Mouse (Mus musculus) intestine, embryonic 14.5 days (tissue): ENCODE measurements around the gene Aox4. TPM values are rescaled to one million over a fixed set of nuclear protein-coding genes. Genes with fewer than 3 reads are reported as not detected.

ENCODE experiments used
- ATAC-seq: fragments of 200-750 bp; cut with Nextera tagmentation; replicated peaks from 2 replicates; pipeline ENCODE4 v1.8.0; 2017; ENCODE audit warnings: low read depth, moderate number of reproducible peaks, moderate TSS enrichment, moderate library complexity; ENCODE audit not compliant: low FRiP score, low TSS enrichment
- DNase-seq: peaks from one replicate; pipeline ENCODE4 v3.0.0-alpha.2; 2018; ENCODE audit warnings: low spot score
- H3K27ac ChIP-seq: fragments of 300-500 bp; sonication (generic); 2 replicates; pipeline ENCODE4 v1.5.1; 2014; ENCODE audit warnings: low read depth, mild to moderate bottlenecking, control low read depth
- H3K27me3 ChIP-seq: fragments of 300-500 bp; sonication (generic); replicated peaks from 2 replicates; pipeline ENCODE4 v1.6.1; 2014; ENCODE audit warnings: low read length, control low read depth; ENCODE audit not compliant: control insufficient read depth, insufficient read depth
- H3K36me3 ChIP-seq: fragments of 300-500 bp; sonication (generic); 2 replicates; pipeline ENCODE4 v1.6.1; 2014; ENCODE audit warnings: low read length, control low read depth; ENCODE audit not compliant: control insufficient read depth, insufficient read depth
- H3K4me1 ChIP-seq: fragments of 300-500 bp; sonication (generic); replicated peaks from 2 replicates; pipeline ENCODE4 v1.6.1; 2014; ENCODE audit warnings: low read length, control low read depth, mixed read lengths; ENCODE audit not compliant: control insufficient read depth, insufficient read depth
- H3K4me2 ChIP-seq: fragments of 300-500 bp; sonication (generic); 2 replicates; pipeline ENCODE4 v1.6.1; 2014; ENCODE audit warnings: low read length
- H3K4me3 ChIP-seq: fragments of 300-500 bp; sonication (generic); 2 replicates; pipeline ENCODE4 v1.5.1; 2014; ENCODE audit warnings: low read depth, low read length, control low read depth, mixed read lengths
- H3K9ac ChIP-seq: fragments of 300-500 bp; sonication (generic); 2 replicates; pipeline ENCODE4 v1.6.1; 2014; ENCODE audit warnings: mild to moderate bottlenecking, low read length
- H3K9me3 ChIP-seq: fragments of 300-500 bp; sonication (generic); 2 replicates; pipeline ENCODE4 v1.6.1; 2016; ENCODE audit warnings: low read length, control low read depth; ENCODE audit not compliant: control insufficient read depth
- WGBS: fragments of 180-500 bp; shearing (Covaris S2); extraction: QIAGEN DNeasy Blood & Tissue Kit; methylation state at CpG from one replicate; pipeline ENCODE4 v1.1.7; 2014; 5-methylcytosine and 5-hydroxymethylcytosine counted together
- polyA plus RNA-seq: library from polyadenylated mRNA; unstranded; fragments of >200 nt; fragmentation: Nextera tagmentation; extraction: Ambion mirVana; gene quantifications from 2 replicates; pipeline ENCODE4 v1.2.1, GENCODE M21; 2014

Aox4 gene
- polyA plus RNA-seq, 1 experiment from 2014 or later: 0.87 TPM

GRCm38 (mm10) chr1:58213838-58214237, 3.6 kb downstream of the Aox4 start:
- Histone ChIP-seq H3K4me1 (no peaks in the 10 kb centered on the region), H3K9me3 (no peaks in the 10 kb centered on the region), H3K4me3 (no peak overlapping the region), H3K27ac (no peak overlapping the region), H3K4me2 (no peak overlapping the region), H3K9ac (no peak overlapping the region), H3K36me3 (no peaks in the 10 kb centered on the region), H3K27me3 (no peaks in the 10 kb centered on the region)
- DNase-seq (no peak), ATAC-seq (no peak)
- WGBS: 64% methylated on average over 5 of the region's 5 CpGs

- H3K4me1 ChIP-seq: no peaks in the 10 kb centered on the region
- H3K27me3 ChIP-seq: no peaks in the 10 kb centered on the region
- no peak overlapping the region for H3K9ac ChIP-seq
- DNase-seq (no peak), ATAC-seq (no peak)
- no peak overlapping the region for H3K4me3 ChIP-seq
- no peaks in the 10 kb centered on the region for H3K9me3 ChIP-seq
- no peaks in the 10 kb centered on the region for H3K36me3 ChIP-seq
- 90% methylated on average over 4 of the region's 4 CpGs for WGBS
- no peak overlapping the region for H3K4me2 ChIP-seq
- no peak overlapping the region for H3K27ac ChIP-seq
Measured at GRCm38 (mm10) chr1:58215353-58215752, 5.2 kb downstream of the Aox4 start.

- Histone ChIP-seq H3K9me3 (no peaks in the 10 kb centered on the region), H3K27ac (no peak overlapping the region), H3K36me3 (no peaks in the 10 kb centered on the region), H3K9ac (no peak overlapping the region), H3K4me1 (no peaks in the 10 kb centered on the region), H3K27me3 (no peaks in the 10 kb centered on the region), H3K4me3 (no peak overlapping the region), H3K4me2 (no peak overlapping the region)
- WGBS: 85% methylated on average over 7 of the region's 7 CpGs
- no peak for ATAC-seq
- DNase-seq: no peak
Measured at GRCm38 (mm10) chr1:58215956-58216532, 5.8 kb downstream of the Aox4 start.

GRCm38 (mm10) chr1:58221070-58221469, 10.9 kb downstream of the Aox4 start:
- Histone ChIP-seq H3K9ac (no peak overlapping the region), H3K27ac (no peak overlapping the region), H3K4me1 (no peaks in the 10 kb centered on the region), H3K9me3 (no peaks in the 10 kb centered on the region), H3K4me3 (no peak overlapping the region), H3K27me3 (no peaks in the 10 kb centered on the region), H3K4me2 (no peak overlapping the region), H3K36me3 (no peaks in the 10 kb centered on the region)
- DNase-seq: no peak
- 79% methylated on average over 6 of the region's 6 CpGs for WGBS
- ATAC-seq: no peak

- Histone ChIP-seq H3K27me3 (no peaks in the 10 kb centered on the region), H3K36me3 (no peaks in the 10 kb centered on the region), H3K4me2 (no peak overlapping the region), H3K9me3 (no peaks in the 10 kb centered on the region), H3K4me3 (no peak overlapping the region), H3K27ac (no peak overlapping the region), H3K9ac (no peak overlapping the region), H3K4me1 (no peaks in the 10 kb centered on the region)
- DNase-seq: no peak
- 74% methylated on average over 5 of the region's 5 CpGs for WGBS
- no peak for ATAC-seq
Measured at GRCm38 (mm10) chr1:58221879-58222278, 11.7 kb downstream of the Aox4 start.

- ATAC-seq: no peak
- Histone ChIP-seq H3K27me3 (no peaks in the 10 kb centered on the region), H3K36me3 (no peaks in the 10 kb centered on the region), H3K9ac (no peak overlapping the region), H3K4me2 (no peak overlapping the region), H3K9me3 (no peaks in the 10 kb centered on the region), H3K27ac (no peak overlapping the region), H3K4me3 (no peak overlapping the region), H3K4me1 (no peaks in the 10 kb centered on the region)
- DNase-seq: no peak
- WGBS: 63% methylated on average over 6 of the region's 6 CpGs
Measured at GRCm38 (mm10) chr1:58228086-58228485, 17.9 kb downstream of the Aox4 start.

- no peak overlapping the region for H3K9ac ChIP-seq
- H3K4me2 ChIP-seq: no peak overlapping the region
- H3K27ac ChIP-seq: no peak overlapping the region
- no peaks in the 10 kb centered on the region for H3K4me1 ChIP-seq
- no peaks in the 10 kb centered on the region for H3K27me3 ChIP-seq
- no peak overlapping the region for H3K4me3 ChIP-seq
- ATAC-seq: no peak
- no peak for DNase-seq
- H3K9me3 ChIP-seq: no peaks in the 10 kb centered on the region
- H3K36me3 ChIP-seq: no peaks in the 10 kb centered on the region
Measured at GRCm38 (mm10) chr1:58228916-58229315, 18.7 kb downstream of the Aox4 start.

- ATAC-seq (no peak), DNase-seq (no peak)
- H3K36me3 ChIP-seq: no peaks in the 10 kb centered on the region
- WGBS: 84% methylated on average over 4 of the region's 4 CpGs
- no peaks in the 10 kb centered on the region for H3K4me1 ChIP-seq
- no peak overlapping the region for H3K4me2 ChIP-seq
- H3K9ac ChIP-seq: no peak overlapping the region
- no peaks in the 10 kb centered on the region for H3K27me3 ChIP-seq
- no peak overlapping the region for H3K27ac ChIP-seq
- no peak overlapping the region for H3K4me3 ChIP-seq
- H3K9me3 ChIP-seq: no peaks in the 10 kb centered on the region
Measured at GRCm38 (mm10) chr1:58229774-58230173, 19.6 kb downstream of the Aox4 start.

- Histone ChIP-seq H3K4me2 (no peak overlapping the region), H3K9me3 (no peaks in the 10 kb centered on the region), H3K36me3 (no peaks in the 10 kb centered on the region), H3K27me3 (no peaks in the 10 kb centered on the region), H3K27ac (no peak overlapping the region), H3K9ac (no peak overlapping the region), H3K4me3 (no peak overlapping the region), H3K4me1 (no peaks in the 10 kb centered on the region)
- DNase-seq (no peak), ATAC-seq (0 out of 2 replicates have a peak, but pooled peaks have one; percentile 36)
- WGBS: 35% methylated on average over 5 of the region's 5 CpGs
Measured at GRCm38 (mm10) chr1:58230542-58230941, 20.3 kb downstream of the Aox4 start.
